Mouse (Mus musculus) ovary, adult 18-20 months (tissue): ENCODE data around the gene Pkd1l3.

Experiments
- DNase-seq: peaks from one replicate; pipeline ENCODE4 v3.0.0; 2022; ENCODE audit warnings: low spot score, mixed read lengths

The Pkd1l3 gene

GRCm38 (mm10) chr8:109614243-109615210 is at the start of gene Pkd1l3:
Pkd1l3 (plus strand) TSS chr8:109614517.
- DNase-seq = no peak

- DNase-seq = no peak
These were observed 49.6 kb upstream of the Pkd1l3 start for GRCm38 (mm10) chr8:109564766-109565165.

DNA sequence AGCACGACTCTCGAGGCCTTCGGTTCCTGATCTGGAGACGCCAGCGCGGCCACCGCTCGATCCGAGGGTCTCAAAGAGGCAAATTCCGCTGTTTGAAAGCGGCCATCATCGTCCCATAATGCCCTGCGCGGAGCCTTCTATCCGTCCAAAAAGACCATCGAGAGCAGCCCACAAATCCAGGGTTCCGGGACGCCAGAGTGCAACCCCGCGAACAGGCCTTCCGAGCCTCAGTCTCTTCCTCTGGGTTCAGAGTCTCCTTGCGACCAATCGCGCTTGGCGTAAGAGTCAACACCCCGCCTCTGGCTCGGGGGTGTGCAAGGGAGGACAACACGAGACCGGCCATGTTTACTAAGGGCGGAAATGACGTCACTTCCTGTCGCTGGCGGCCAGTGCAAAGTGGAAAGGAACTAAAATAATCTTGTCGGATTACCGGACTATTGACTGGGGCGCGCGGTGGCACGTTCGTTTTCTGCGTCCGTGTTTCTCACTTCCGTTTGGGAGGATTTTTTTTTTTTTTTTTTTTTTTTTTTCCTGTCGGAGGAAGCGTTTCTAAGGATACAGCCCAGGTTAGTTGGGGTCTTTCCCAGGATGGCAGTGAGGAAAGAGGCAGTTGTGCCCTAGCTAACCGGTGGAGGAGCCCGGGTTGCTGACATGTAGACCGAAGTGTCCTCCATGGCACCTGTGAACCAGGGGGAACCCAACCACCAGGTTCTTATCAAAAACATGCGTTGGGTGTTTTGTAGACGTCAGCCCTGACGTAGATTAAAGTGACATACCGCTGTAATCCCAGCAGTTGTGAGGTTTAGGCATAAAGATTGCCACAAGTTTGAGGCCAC is 48.6 kb upstream of the Pkd1l3 start, which contains the start of the genes Dhx38 and Txnl4b:
TSS of gene Dhx38 (minus strand) at position 364 of the 836 bp plus-strand sequence.
TSS of gene Txnl4b (plus strand) at position 395 of the 836 bp plus-strand sequence.
- peak; percentile 99 for DNase-seq

DNA sequence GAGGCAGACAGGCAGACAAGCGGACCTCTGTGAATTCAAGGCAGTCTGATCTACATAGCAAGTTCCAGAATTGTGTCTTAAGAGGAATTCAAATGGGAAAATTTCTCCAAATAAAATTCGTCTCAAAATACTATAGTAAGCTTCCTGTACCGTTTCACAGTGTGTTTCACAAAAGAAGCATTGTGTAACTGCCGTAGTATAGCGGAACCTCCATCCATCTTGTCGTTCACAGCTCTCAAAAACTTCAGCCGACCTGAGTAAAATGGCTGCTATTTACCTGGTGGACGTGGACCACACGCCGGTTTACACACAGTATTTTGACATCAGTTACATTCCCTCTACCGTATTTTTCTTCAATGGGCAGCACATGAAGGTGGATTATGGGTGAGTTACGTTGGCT is 43.2 kb upstream of the Pkd1l3 start:
- no peak for DNase-seq

DNA sequence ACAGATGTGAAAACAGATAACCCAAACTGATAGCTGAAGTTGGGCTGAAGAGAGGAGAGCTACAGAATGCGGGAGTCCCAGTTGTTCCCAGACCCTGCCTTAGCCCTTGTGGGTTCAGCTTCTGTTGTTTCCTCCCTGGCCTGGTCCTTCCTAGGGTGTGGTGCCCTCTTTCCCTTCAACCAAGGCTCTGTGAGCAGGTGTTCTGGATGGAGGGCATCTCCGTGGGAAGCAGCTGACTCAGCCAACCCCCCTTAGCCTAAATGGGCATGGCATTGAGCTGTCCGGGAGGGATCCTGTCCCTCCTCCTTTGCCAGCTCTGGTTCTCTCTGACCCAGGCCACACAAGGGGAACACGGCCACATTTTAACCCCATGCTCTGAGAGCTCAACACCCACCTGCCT is 38.0 kb upstream of the Pkd1l3 start:
- DNase-seq = no peak

DNA sequence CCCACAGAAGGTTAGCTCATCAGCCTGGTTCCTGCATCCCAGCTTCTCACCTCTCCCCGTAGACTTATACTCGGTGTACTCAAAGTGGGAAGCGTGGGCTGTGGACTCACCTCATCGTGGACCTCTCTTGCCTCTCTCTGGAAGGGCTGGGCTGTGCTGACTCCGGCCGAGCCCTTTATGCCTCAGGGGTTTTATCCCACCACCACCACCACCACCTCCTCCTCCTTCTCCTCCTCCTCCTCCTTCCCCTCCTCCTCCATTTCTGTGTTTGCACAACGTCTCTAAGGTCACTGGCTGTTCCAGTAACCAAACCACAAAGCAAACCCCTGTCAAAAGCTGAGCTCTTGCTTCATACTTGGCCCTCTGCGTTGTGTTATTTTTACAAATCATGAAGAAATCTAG is 35.4 kb upstream of the Pkd1l3 start, which contains the start of gene Hp:
TSS of gene Hp (minus strand) at position 273 of the 402 bp plus-strand sequence.
- no peak for DNase-seq

DNA sequence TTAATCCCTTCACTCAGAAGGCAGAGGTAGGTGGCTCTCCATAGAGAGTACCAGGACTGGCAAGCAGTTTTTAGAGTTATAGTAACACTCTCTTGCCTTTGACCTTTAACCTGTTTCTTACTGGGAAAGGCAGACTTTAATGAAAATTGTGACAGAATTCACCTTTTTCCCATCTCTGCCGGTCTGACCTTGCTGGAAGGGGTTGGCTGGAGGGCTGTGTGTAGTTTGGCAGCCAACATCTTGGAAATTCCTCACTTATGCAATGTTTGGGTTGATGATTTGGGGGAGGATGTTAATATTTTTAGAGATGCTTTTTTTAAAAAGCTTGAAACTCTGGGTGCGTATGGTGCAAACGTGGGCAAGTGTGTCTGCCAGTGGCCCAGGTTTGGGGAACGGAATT is 30.0 kb upstream of the Pkd1l3 start:
- DNase-seq = no peak

- no peak for DNase-seq
These were observed 29.5 kb upstream of the Pkd1l3 start for GRCm38 (mm10) chr8:109584830-109585229.

GRCm38 (mm10) chr8:109585652-109586051 is 28.7 kb upstream of the Pkd1l3 start:
- DNase-seq = no peak

DNA sequence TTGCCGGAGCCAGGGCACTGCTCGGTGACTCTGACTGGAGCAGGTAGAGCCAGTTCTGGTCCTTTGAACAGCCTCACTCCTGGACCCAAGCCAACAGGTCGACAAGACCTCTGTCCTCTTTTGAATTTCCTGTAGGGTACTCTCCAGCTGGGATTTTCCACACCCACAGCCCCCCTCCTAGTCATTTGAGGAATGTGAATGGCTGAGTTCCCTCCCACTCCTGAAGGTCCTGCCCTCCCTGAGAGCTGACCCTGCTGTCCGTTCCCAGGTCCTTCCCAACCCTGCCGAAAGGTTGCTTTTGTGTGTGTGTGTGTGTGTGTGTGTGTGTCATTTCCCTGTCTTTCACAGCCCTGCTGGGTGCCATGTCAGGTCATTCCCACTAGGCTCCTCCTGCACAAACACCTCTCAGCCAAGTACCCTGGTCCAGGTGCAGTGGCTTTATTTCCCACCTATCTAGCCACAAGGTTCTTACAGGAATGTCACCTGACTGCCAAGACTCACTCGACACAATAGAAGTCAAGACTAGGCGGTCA is 27.3 kb upstream of the Pkd1l3 start:
- peak; percentile 49 for DNase-seq

- no peak for DNase-seq
These were observed 23.4 kb upstream of the Pkd1l3 start for GRCm38 (mm10) chr8:109590901-109591300.

DNA sequence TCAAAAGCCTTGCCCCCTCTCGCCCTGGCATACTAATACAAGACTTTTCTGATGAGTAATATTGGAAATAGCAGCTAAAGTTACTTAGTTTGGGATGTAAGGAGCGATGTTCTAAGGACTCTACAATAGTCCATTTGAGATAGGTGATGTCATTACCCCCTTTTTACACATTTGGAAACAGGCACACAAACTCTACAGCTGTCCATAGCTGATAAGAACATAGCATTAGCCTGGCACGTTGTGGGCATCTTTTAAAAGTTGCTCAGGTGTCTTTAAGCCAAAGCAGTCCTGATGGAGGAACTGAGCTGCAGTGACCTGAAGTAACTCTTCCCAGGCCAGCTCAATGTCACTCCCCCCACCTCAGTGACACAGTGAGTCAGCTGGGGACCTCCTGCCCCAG is 22.9 kb upstream of the Pkd1l3 start:
- no peak for DNase-seq

GRCm38 (mm10) chr8:109592164-109592563 is 22.2 kb upstream of the Pkd1l3 start:
- no peak for DNase-seq

- DNase-seq = no peak
These were observed 21.1 kb upstream of the Pkd1l3 start for GRCm38 (mm10) chr8:109593117-109593788.

GRCm38 (mm10) chr8:109595854-109596253 is 18.5 kb upstream of the Pkd1l3 start:
- no peak for DNase-seq

DNA sequence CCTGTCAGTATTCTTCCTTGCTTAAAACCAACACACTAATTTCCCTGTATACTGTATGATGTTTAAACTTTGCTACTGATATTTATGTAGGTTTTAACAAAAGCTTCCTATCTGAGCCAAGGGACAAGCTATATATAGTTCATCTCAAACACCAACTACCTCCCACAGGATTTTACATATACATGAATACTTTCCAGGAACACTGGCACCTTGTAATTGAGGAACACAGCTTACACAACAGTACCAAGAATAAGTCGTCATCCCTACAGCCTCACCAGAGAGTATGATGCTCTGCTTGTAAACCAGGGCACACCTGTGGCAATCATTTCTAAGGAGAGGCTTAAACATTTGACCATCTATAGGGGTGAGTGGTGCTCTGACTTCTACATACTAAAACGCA is 7.6 kb upstream of the Pkd1l3 start:
- no peak for DNase-seq

- DNase-seq = no peak
These were observed 6.7 kb upstream of the Pkd1l3 start for GRCm38 (mm10) chr8:109607650-109608049.

- DNase-seq = peak; percentile 92
These were observed 5.8 kb upstream of the Pkd1l3 start, which contains the start of gene Dhodh for GRCm38 (mm10) chr8:109608271-109609152. Dhodh (minus strand) TSS chr8:109608673.

GRCm38 (mm10) chr8:109609153-109609502 is 5.2 kb upstream of the Pkd1l3 start:
- no peak for DNase-seq

DNA sequence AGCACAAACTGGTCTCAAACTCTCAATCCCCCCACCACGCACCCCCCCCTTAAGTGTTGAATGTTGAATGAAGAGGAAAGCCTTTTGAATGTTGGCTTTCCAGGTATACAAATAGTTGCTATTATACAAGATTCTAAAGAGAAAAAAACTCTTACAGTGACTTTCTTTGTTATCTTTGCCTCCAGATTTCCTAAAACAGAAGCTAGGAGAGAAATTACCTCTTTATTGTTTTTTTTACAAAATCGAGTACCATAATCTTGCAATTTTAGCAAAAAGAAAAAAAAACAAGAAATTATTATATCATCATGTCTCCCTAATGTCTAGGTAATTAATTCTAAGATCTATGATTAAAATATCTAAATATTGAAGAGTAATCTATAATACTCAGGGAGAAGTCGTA is 1.3 kb downstream of the Pkd1l3 start:
- no peak for DNase-seq

DNA sequence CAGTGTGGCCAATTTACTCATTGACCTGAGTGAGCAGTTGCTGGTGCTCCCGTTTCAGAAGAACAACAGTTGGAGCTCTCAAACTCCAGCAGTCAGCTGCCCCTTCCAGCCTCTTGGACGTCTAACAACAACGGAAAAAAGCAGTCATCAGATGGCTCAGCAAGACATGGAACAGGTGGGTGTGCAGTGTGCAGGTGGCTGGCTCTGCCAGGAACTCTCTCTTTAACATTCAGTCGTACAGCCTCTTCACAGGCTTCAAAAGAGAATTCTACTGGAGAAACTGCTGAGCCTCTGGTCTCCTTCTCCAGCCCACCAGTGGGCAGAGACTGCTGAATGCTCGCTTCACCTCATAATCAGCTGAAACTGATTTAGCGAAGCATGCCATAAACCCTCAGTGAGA is 14.3 kb downstream of the Pkd1l3 start:
- no peak for DNase-seq
